In genomic region chr11:69711082-69711481, GRCm38 (mm10) we compare ENCODE assay signal across 1 mouse cellular context.
TF ChIP-seq lines count a peak whose summit lies in the region.

No protein-coding gene starts in this region.

TF ChIP-seq in ES-E14, 5 proteins besides CTCF, POLR2A, EP300 and RAD21:
- TF ChIP-seq ZNF384 (IDR thresholded peaks at IDR 0.05; ENCODE audit: low read depth, low read length) (no peak), MAFK (IDR thresholded peaks at IDR 0.05; ENCODE audit: insufficient read depth, low read depth, low read length) (no peak), HCFC1 (IDR thresholded peaks at IDR 0.05; ENCODE audit: borderline replicate concordance, insufficient read depth, low read length) (no peak), CHD2 (IDR thresholded peaks at IDR 0.05; ENCODE audit: low read depth, low read length) (no peak), ZC3H11A (IDR thresholded peaks at IDR 0.05; ENCODE audit: borderline replicate concordance, low read depth, low read length) (no peak)
